Mouse (Mus musculus): Measurements from ENCODE around the gene Bcar3. TPM values are rescaled to one million over a fixed set of nuclear protein-coding genes. Genes with fewer than 3 reads are reported as not detected.

Bcar3 gene
- polyA plus RNA-seq, 1 experiment: 8.2 TPM

DNA sequence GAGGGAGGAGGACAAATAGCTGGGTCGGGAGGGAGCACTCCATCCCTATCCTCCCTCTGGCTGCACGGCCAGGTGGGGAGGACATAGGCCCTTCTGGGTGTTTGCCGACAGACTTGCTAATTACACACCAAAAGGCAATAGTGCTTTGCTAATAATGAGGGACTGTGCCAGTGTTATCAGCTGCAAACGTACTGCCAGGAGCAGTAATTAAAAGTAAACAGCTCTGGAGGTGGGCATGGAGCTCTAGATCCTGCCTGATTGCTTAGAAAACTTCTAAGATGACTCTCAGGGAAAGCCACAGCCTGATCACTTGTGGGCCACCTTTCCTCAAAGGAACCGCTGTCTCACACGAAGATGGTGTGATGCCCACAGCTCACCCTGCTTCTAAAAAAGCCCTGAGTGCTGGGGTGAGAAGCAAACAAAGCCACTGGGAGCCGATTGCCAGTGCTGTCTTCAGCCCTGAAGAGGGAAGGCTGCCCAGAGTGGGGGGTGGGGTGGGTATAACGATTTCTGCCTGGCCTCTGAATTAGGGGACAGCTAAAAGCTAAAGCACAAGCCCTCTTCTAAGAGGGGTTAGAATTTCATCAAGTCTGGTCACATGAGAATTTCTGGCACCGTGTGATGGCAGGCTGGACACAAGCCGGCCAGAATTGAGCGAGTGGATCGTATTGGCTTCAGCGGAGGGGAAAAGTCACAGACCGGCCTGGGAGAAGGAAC lies 189.3 kb downstream of the Bcar3 start:
- DNase-seq: no peak
- WGBS: 82% methylated on average over 14 of the region's 14 CpGs
- Histone ChIP-seq H3K36me3 (ENCODE audit: control insufficient read depth, insufficient read depth, low read length) (no peaks in the 10 kb centered on the region), H3K4me1 (replicated peaks; ENCODE audit: control insufficient read depth, insufficient read depth, low read length) (no peaks in the 10 kb centered on the region), H3K27me3 (ENCODE audit: control insufficient read depth, insufficient read depth, low read length) (no peaks in the 10 kb centered on the region), H3K27ac (ENCODE audit: control insufficient read depth, insufficient read depth, low read length) (no peak overlapping the region), H3K4me3 (ENCODE audit: control insufficient read depth, insufficient read depth, low read length) (no peak overlapping the region)
- TF ChIP-seq CTCF (IDR thresholded peaks at IDR 0.05; ENCODE audit: borderline replicate concordance, control insufficient read depth, extremely low read depth, insufficient read depth, low read length, poor library complexity): no peak
- TF ChIP-seq POLR2A (IDR thresholded peaks at IDR 0.05; ENCODE audit: control insufficient read depth, extremely low read depth, insufficient read depth, low read length, poor library complexity): no peak

DNA sequence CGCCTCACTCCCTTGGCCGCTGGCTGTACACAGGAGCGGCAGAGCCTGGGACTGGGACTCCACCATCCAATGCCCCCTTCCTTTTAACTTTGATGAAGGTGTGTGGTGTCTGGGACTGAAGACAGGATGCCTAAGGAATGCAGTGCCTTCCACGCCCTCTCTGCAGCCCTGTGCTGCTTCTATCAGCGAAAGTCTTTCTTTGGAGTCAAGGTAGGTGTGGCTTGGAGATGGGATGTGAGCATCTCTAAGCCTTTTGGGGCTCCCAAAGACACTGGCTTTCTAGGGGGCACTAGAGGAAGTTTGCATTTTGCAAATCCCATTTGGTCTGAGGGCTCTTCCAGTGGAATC lies 189.8 kb downstream of the Bcar3 start:
- no peak overlapping the region for H3K4me3 ChIP-seq (ENCODE audit: control insufficient read depth, insufficient read depth, low read length)
- H3K4me1 ChIP-seq (replicated peaks; ENCODE audit: control insufficient read depth, insufficient read depth, low read length): no peaks in the 10 kb centered on the region
- no peaks in the 10 kb centered on the region for H3K36me3 ChIP-seq (ENCODE audit: control insufficient read depth, insufficient read depth, low read length)
- DNase-seq: no peak
- TF ChIP-seq POLR2A (IDR thresholded peaks at IDR 0.05; ENCODE audit: control insufficient read depth, extremely low read depth, insufficient read depth, low read length, poor library complexity) (no peak), CTCF (IDR thresholded peaks at IDR 0.05; ENCODE audit: borderline replicate concordance, control insufficient read depth, extremely low read depth, insufficient read depth, low read length, poor library complexity) (no peak)
- no peak overlapping the region for H3K27ac ChIP-seq (ENCODE audit: control insufficient read depth, insufficient read depth, low read length)
- 97% methylated on average over 5 of the region's 5 CpGs for WGBS
- no peaks in the 10 kb centered on the region for H3K27me3 ChIP-seq (ENCODE audit: control insufficient read depth, insufficient read depth, low read length)

DNA sequence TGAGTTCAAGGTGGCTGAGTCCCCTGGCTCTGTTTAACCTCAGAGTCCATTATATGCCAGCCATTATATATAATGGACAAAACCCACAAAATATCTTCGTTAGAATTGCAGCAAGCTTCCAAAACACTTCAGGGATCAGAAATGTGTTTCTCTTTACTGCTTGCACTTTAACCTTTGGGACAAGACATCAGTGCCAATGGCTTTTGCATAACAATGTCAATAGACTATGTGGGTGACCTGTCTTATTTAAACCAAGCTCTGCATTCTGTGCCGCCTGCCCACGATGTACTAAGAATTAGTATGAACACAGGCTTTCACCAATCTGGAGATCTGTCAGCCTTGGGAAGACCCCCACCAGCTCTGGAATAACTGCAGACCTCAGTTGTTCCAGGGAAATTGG lies 190.4 kb downstream of the Bcar3 start:
- 94% methylated on average over 3 of the region's 3 CpGs for WGBS
- TF ChIP-seq CTCF (IDR thresholded peaks at IDR 0.05; ENCODE audit: borderline replicate concordance, control insufficient read depth, extremely low read depth, insufficient read depth, low read length, poor library complexity): no peak
- Histone ChIP-seq H3K4me1 (replicated peaks; ENCODE audit: control insufficient read depth, insufficient read depth, low read length) (no peaks in the 10 kb centered on the region), H3K4me3 (ENCODE audit: control insufficient read depth, insufficient read depth, low read length) (no peak overlapping the region), H3K27ac (ENCODE audit: control insufficient read depth, insufficient read depth, low read length) (no peak overlapping the region), H3K27me3 (ENCODE audit: control insufficient read depth, insufficient read depth, low read length) (no peaks in the 10 kb centered on the region), H3K36me3 (ENCODE audit: control insufficient read depth, insufficient read depth, low read length) (no peaks in the 10 kb centered on the region)
- DNase-seq: no peak

DNA sequence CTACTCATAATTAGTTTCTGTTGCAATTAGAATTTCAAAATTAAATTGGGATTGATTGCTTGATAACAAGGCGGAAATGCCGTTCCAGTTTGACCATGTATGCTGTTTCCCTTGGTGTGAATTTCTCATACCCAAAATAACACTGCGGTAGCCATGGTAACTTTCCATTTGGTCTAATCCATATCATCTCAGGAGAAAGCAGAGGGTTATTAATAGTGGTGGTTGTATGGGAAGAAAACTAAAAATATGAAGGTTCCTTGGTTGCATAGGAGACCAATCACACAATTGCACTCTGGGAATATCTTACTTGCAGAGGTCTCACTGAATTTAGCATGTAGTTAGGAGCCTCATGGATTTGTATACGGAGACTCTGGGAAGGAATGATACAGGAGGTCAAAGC lies 191.8 kb downstream of the Bcar3 start:
- Histone ChIP-seq H3K36me3 (ENCODE audit: control insufficient read depth, insufficient read depth, low read length) (no peaks in the 10 kb centered on the region), H3K4me1 (replicated peaks; ENCODE audit: control insufficient read depth, insufficient read depth, low read length) (no peaks in the 10 kb centered on the region), H3K27ac (ENCODE audit: control insufficient read depth, insufficient read depth, low read length) (no peak overlapping the region), H3K4me3 (ENCODE audit: control insufficient read depth, insufficient read depth, low read length) (no peak overlapping the region), H3K27me3 (ENCODE audit: control insufficient read depth, insufficient read depth, low read length) (no peaks in the 10 kb centered on the region)
- WGBS: 97% methylated on average over 4 of the region's 4 CpGs
- TF ChIP-seq POLR2A (IDR thresholded peaks at IDR 0.05; ENCODE audit: control insufficient read depth, extremely low read depth, insufficient read depth, low read length, poor library complexity): no peak
- TF ChIP-seq CTCF (IDR thresholded peaks at IDR 0.05; ENCODE audit: borderline replicate concordance, control insufficient read depth, extremely low read depth, insufficient read depth, low read length, poor library complexity): no peak
- no peak for DNase-seq

DNA sequence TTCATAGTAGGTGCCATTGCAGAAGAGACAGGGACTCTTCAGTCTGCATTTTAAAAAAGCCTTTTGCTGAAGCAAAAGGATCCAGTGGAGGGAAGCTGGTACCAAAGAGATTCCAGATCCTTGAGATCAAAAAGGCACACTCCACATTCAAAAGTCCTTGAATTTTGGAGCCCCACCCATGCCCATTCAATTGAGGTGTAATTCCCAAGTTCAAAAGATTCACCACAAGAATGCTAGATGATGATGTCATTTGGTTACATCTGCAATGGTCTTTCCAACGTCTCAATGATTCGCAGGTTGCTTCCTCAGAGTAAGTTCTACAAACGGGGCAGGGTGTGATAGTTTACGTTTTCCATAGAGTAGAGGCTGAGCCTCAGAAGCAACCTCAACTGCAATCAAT lies 192.3 kb downstream of the Bcar3 start:
- TF ChIP-seq CTCF (IDR thresholded peaks at IDR 0.05; ENCODE audit: borderline replicate concordance, control insufficient read depth, extremely low read depth, insufficient read depth, low read length, poor library complexity) (no peak), POLR2A (IDR thresholded peaks at IDR 0.05; ENCODE audit: control insufficient read depth, extremely low read depth, insufficient read depth, low read length, poor library complexity) (no peak)
- 84% methylated on average over 4 of the region's 4 CpGs for WGBS
- no peak for DNase-seq
- H3K4me3 ChIP-seq (ENCODE audit: control insufficient read depth, insufficient read depth, low read length): no peak overlapping the region
- no peaks in the 10 kb centered on the region for H3K4me1 ChIP-seq (replicated peaks; ENCODE audit: control insufficient read depth, insufficient read depth, low read length)
- H3K36me3 ChIP-seq (ENCODE audit: control insufficient read depth, insufficient read depth, low read length): no peaks in the 10 kb centered on the region
- no peaks in the 10 kb centered on the region for H3K27me3 ChIP-seq (ENCODE audit: control insufficient read depth, insufficient read depth, low read length)
- H3K27ac ChIP-seq (ENCODE audit: control insufficient read depth, insufficient read depth, low read length): no peak overlapping the region

DNA sequence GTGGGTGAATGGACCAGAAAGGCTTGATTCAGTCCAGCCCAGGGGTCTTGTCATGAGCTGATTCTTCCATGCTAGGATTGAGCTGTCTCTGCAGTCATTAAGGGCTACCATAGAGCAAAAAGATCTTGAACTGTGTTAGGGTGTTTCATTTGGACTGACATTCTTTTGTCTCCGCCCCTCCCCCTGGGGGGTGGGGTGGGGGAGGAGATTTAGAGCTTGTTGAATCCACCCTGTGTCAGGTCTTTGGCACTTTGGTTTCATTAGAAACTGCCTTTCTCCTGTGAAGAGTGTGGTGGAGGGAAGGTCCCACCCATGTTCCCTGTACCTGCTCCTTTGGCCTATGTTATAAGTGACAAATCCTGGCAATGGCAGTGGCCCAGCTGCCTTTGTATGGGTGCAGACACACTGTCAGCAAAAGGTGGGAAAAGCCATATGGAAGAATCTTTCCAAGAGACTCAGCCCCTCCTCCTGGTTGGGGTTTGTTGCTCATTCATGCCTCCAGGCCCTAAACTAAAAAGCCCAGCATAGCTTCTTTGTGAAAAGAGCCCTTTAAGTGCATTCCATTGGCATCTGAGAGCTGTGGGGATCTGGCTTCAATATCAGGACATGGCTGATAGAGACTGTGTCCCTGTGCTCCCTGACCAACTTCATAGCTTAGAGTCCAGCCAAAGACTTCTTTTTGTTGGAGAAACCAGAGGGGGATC lies 194.3 kb downstream of the Bcar3 start:
- Histone ChIP-seq H3K4me1 (replicated peaks; ENCODE audit: control insufficient read depth, insufficient read depth, low read length) (no peaks in the 10 kb centered on the region), H3K27me3 (ENCODE audit: control insufficient read depth, insufficient read depth, low read length) (no peaks in the 10 kb centered on the region), H3K4me3 (ENCODE audit: control insufficient read depth, insufficient read depth, low read length) (no peak overlapping the region), H3K27ac (ENCODE audit: control insufficient read depth, insufficient read depth, low read length) (no peak overlapping the region), H3K36me3 (ENCODE audit: control insufficient read depth, insufficient read depth, low read length) (no peaks in the 10 kb centered on the region)
- no peak for DNase-seq
- no peak for TF ChIP-seq CTCF (IDR thresholded peaks at IDR 0.05; ENCODE audit: borderline replicate concordance, control insufficient read depth, extremely low read depth, insufficient read depth, low read length, poor library complexity)
- TF ChIP-seq POLR2A (IDR thresholded peaks at IDR 0.05; ENCODE audit: control insufficient read depth, extremely low read depth, insufficient read depth, low read length, poor library complexity): no peak
- WGBS: 97% methylated on average over 1 of the region's 1 CpGs
